Mouse (Mus musculus): ENCODE data around the gene Clic3.

- no peak for TF ChIP-seq EP300 (IDR thresholded peaks at IDR 0.05; ENCODE audit: low read depth)
- TF ChIP-seq CTCF (IDR thresholded peaks at IDR 0.05; ENCODE audit: low read depth), result no peak
Measured at GRCm38 (mm10) chr2:25469969-25470368, 13.3 kb downstream of the Clic3 start, which contains the start of gene Ptgds.
